Mouse (Mus musculus) small intestine, adult 2 months (tissue): ENCODE data around the gene Prkacb.
"Not testable (repeated sequence)": the region's sequence is repeated elsewhere in the genome, so short reads cannot be mapped to it uniquely, and the experiment has no call there.

ENCODE experiments used
- CTCF ChIP-seq: fragments of 200-500 bp; IDR thresholded peaks from 2 replicates; pipeline ENCODE4 v1.5.1; 2012; ENCODE audit warnings: low read depth, mild to moderate bottlenecking, control low read depth, inconsistent platforms, low read length, moderate library complexity, mixed read lengths; ENCODE audit not compliant: insufficient replicate concordance, insufficient read length; ENCODE audit errors: extremely low read depth
- POLR2A ChIP-seq: fragments of 200-500 bp; IDR thresholded peaks from 2 replicates; pipeline ENCODE4 v1.6.1; 2012; ENCODE audit warnings: low read depth, mild to moderate bottlenecking, control low read depth, inconsistent platforms, low read length, moderate library complexity

GRCm38 (mm10) chr3:146736186-146736585 is 76.6 kb downstream of the Prkacb start:
- TF ChIP-seq POLR2A, CTCF: not testable (repeated sequence)
